Mouse (Mus musculus): ENCODE measurements around the gene Mtmr14.

GRCm38 (mm10) chr6:113194517-113194840 lies 43.2 kb upstream of the Mtmr14 start:
- TF ChIP-seq POLR2A (IDR thresholded peaks at IDR 0.05; ENCODE audit: control insufficient read depth, low read depth, low read length) = no peak
- no peak for TF ChIP-seq CTCF (IDR thresholded peaks at IDR 0.05; ENCODE audit: control insufficient read depth, insufficient read depth, insufficient replicate concordance, low read depth, low read length)
